Mouse (Mus musculus): ENCODE data around the gene Nudcd2.

- TF ChIP-seq CTCF (IDR thresholded peaks at IDR 0.05; ENCODE audit: low read depth, low read length) (no peak), POLR2A (IDR thresholded peaks at IDR 0.05; ENCODE audit: borderline replicate concordance, low read depth, low read length) (no peak)
Measured at GRCm38 (mm10) chr11:40733339-40734174, at the start of gene Nudcd2, which contains the start of gene Hmmr.
